Mouse (Mus musculus) testis, adult 2 months (tissue): Measurements from ENCODE around the gene 1700029H14Rik. TPM values are rescaled to one million over a fixed set of nuclear protein-coding genes. Genes with fewer than 3 reads are reported as not detected.

Experiments used
- H3K27ac ChIP-seq: fragments of 200-500 bp; 2 replicates; pipeline ENCODE4 v1.5.1; 2012; ENCODE audit warnings: low read depth, low read length; ENCODE audit not compliant: control insufficient read depth, insufficient read depth
- H3K27me3 ChIP-seq: fragments of 200-500 bp; 2 replicates; pipeline ENCODE4 v1.6.1; 2012; ENCODE audit warnings: mild to moderate bottlenecking, low read length, moderate library complexity; ENCODE audit not compliant: control insufficient read depth, insufficient read depth
- H3K36me3 ChIP-seq: fragments of 200-500 bp; 2 replicates; pipeline ENCODE4 v1.6.1; 2012; ENCODE audit warnings: mild to moderate bottlenecking, low read length; ENCODE audit not compliant: control insufficient read depth, insufficient read depth
- H3K4me1 ChIP-seq: fragments of 200-500 bp; 2 replicates; pipeline ENCODE4 v1.6.1; 2012; ENCODE audit warnings: low read length; ENCODE audit not compliant: control insufficient read depth, insufficient read depth
- H3K4me3 ChIP-seq: fragments of 200-500 bp; 2 replicates; pipeline ENCODE4 v1.5.1; 2012; ENCODE audit warnings: low read depth, mild to moderate bottlenecking, low read length, moderate library complexity, mixed read lengths; ENCODE audit not compliant: control insufficient read depth
- CTCF ChIP-seq: fragments of 200-500 bp; IDR thresholded peaks from 2 replicates; pipeline ENCODE4 v1.5.1; 2012; ENCODE audit warnings: low read depth, mild to moderate bottlenecking, inconsistent platforms, low read length, moderate library complexity; ENCODE audit not compliant: control insufficient read depth, insufficient read depth, insufficient replicate concordance
- POLR2A ChIP-seq: fragments of 200-500 bp; IDR thresholded peaks from 2 replicates; pipeline ENCODE4 v1.6.1; 2012; ENCODE audit warnings: low read depth, mild to moderate bottlenecking, inconsistent platforms, low read length, moderate library complexity; ENCODE audit not compliant: control insufficient read depth
- polyA plus RNA-seq: library from polyadenylated mRNA; depleted of rRNA; stranded (reverse); fragments of >200 nt; gene quantifications from 2 replicates; pipeline ENCODE4 v1.2.3, GENCODE M21; 2012

1700029H14Rik gene
- polyA plus RNA-seq, 1 experiment = 536 TPM

DNA sequence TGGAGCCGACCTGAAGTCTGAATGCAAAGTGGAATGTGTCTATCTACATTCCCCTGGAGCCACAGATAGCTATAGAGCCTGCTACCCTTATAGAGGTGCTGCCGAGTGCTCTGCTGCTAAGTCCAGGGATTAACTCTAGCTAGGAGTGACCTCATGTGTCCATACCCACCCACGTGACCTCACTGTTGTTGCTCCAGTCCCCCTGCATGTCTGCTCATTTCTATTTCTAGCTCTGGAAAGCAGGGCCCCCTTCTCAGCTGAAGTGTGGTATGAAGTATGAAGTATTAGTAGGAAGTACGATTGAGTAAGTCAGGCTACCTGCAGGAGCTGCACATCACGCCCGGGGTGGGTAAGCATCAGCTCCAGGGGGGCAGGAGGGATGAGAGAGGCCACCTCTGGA lies 35.5 kb upstream of the 1700029H14Rik start:
- no peak overlapping the region for H3K27ac ChIP-seq

DNA sequence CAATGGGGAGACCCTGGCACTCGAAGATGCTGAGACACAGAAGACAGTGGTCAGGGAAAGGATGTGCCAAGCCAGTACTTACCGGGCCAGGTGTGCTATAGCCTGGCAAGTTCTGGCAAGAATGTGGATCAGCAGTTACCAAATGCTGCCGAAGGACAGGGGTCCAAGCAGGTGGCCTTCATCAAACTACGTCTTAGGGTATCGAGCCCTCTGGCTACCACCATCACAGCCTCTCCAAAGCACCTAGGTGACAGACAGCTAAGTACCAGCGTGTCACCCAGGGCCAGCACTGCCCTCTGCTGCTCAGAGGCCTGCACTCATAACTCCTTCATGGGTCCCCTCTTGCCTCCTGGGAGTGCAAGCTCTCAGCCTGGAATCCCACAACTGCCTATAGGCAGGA lies 33.6 kb upstream of the 1700029H14Rik start:
- Histone ChIP-seq H3K27ac (no peak overlapping the region), H3K4me1 (no peaks in the 10 kb centered on the region), H3K36me3 (no peaks in the 10 kb centered on the region), H3K4me3 (no peak overlapping the region), H3K27me3 (no peaks in the 10 kb centered on the region)
- TF ChIP-seq POLR2A = no peak
- no peak for TF ChIP-seq CTCF

More for the DNA sequence above, 35.5 kb upstream of the 1700029H14Rik start:
- Histone ChIP-seq H3K27me3 (no peaks in the 10 kb centered on the region), H3K4me3 (no peak overlapping the region), H3K36me3 (no peaks in the 10 kb centered on the region), H3K4me1 (no peaks in the 10 kb centered on the region)
- no peak for TF ChIP-seq CTCF
- TF ChIP-seq POLR2A = no peak

DNA sequence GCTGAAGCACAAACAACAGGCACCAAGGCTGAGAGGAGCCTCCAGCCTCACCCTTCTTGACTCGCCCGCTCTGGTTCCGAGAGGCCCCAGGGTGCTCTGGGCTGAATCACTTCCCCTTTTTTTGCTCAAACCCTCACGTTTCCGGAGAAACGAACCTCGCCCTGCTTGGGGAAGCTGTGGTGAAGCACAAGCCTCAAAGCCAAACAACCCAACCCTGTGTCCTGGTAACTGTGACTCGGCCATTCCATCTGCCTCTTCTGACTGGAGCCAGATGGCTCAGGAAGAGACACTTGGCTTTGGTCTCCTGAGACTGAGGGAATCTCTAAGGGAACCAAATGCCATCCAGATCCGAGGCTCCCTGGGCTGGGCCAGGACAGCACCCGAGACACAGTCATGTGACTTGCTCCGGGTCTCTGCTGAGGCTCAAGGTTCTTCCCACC lies 32.6 kb upstream of the 1700029H14Rik start:
- Histone ChIP-seq H3K27me3 (no peaks in the 10 kb centered on the region), H3K36me3 (no peaks in the 10 kb centered on the region), H3K4me1 (no peaks in the 10 kb centered on the region), H3K27ac (no peak overlapping the region), H3K4me3 (no peak overlapping the region)
- TF ChIP-seq CTCF (no peak), POLR2A (no peak)

DNA sequence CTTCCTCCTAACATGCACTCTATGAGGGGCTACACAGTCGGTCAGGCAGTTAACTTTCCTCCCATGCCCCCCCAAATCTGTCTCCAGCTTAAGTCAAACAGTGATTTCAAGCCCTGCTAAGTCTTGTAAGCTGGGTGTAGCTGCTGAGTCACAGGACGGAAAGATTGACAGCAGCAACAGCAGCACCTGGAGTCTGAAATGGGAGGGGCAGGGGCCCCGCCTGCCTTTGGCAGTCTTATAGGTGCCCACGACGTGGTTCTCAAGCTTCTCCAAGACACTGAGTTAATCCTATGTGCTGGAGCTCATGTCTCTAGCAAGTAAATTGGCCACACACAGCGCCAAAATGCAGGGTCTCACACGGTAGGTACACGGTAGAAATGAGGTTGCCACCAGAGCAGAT lies 31.1 kb upstream of the 1700029H14Rik start:
- H3K4me1 ChIP-seq = no peaks in the 10 kb centered on the region
- H3K27me3 ChIP-seq = no peaks in the 10 kb centered on the region
- TF ChIP-seq CTCF (no peak), POLR2A (no peak)
- no peak overlapping the region for H3K27ac ChIP-seq
- H3K4me3 ChIP-seq = no peak overlapping the region
- no peaks in the 10 kb centered on the region for H3K36me3 ChIP-seq

DNA sequence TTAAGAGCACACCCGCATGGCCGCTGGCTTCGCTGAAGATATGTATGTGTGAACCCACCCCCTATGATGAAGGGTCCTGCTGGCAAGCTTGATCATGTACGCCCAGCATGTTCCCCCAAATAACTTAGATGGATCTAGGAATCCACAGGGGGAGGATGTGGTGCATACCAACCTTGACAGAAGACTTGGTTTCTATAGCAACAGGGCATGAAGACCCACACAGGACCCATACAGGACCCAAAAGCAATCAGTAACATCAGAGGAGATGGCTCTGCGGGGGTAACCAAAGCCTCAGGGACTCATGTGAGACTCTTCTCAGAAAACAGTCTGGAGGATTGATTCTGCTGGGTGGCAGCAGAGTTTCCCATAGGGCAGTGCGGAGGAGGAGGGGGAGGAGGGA lies 29.0 kb upstream of the 1700029H14Rik start:
- no peaks in the 10 kb centered on the region for H3K36me3 ChIP-seq
- no peak overlapping the region for H3K4me3 ChIP-seq
- H3K4me1 ChIP-seq = no peaks in the 10 kb centered on the region
- TF ChIP-seq POLR2A = no peak
- TF ChIP-seq CTCF = no peak
- H3K27me3 ChIP-seq = no peaks in the 10 kb centered on the region
- no peak overlapping the region for H3K27ac ChIP-seq

DNA sequence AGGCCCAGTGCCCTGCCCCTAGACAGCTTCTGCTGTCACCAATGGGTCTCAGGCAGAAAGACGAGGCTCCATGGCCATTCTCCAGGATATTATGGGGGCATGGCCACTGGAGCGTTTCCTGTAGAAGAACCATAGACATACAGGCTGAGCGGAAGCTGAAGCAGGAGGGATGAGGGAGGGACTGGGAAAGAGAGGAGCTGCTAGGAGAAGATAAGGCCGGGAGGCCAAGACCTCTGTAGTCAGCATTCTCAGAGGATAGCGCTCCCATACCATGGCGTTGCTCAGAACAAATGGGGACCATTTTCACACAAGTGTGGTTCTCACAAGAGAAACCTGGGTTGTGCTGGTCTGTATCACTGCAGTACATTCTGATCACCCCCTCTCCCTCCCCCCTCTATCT lies 26.8 kb upstream of the 1700029H14Rik start:
- TF ChIP-seq CTCF = no peak
- TF ChIP-seq POLR2A = no peak
- no peak overlapping the region for H3K4me3 ChIP-seq
- no peak overlapping the region for H3K27ac ChIP-seq
- no peaks in the 10 kb centered on the region for H3K36me3 ChIP-seq
- H3K27me3 ChIP-seq = no peaks in the 10 kb centered on the region
- no peaks in the 10 kb centered on the region; the same call in 1 of the 2 replicates for H3K4me1 ChIP-seq

DNA sequence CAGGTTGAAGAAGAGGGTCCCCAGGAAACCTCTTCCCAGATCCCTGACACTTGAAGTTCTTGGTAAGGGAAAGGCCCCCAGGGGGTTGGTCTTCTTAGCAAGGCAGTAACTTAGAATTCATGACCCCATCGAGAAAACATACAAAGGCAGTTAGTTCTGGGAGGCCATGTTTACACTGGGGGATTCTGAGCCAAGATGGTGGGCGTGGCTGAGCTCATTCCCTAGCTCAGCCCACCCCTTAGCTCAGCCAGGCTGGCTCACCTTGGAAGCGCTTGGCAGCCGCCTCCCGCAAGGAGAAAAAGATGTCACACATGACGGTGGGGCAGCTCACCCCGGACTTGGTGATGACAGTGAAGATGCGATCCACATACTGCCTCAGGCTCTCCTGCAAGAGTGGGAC lies 22.4 kb upstream of the 1700029H14Rik start:
- Histone ChIP-seq H3K4me1 (no peaks in the 10 kb centered on the region; the same call in 1 of the 2 replicates), H3K27ac (no peak overlapping the region), H3K36me3 (peaks cover 2% of the 10 kb centered on the region), H3K27me3 (no peaks in the 10 kb centered on the region), H3K4me3 (peak overlapping the region; percentile 79)
- TF ChIP-seq CTCF = no peak
- no peak for TF ChIP-seq POLR2A

DNA sequence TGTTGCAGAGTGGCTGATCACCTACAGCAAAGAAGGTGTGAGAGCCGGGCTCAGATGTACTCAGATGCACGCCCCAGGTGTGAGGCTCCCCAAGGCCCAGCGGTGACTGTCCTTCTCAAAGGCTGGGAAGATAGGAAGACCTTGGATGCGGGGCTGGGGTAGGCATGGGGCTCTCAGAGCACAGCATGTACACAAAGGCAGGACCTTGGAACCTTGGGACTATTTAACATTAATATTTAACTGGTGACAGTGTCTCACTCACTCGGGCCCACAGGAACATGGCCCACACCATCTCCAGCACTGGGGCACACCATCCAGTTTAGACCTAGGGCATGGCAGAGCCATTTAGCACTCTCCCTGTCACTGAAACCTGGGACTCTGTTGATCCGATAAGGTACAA lies 15.6 kb upstream of the 1700029H14Rik start:
- H3K27ac ChIP-seq = no peak overlapping the region
- H3K4me3 ChIP-seq = no peak overlapping the region
- no peak for TF ChIP-seq CTCF
- TF ChIP-seq POLR2A = no peak
- H3K4me1 ChIP-seq = no peaks in the 10 kb centered on the region
- H3K36me3 ChIP-seq = no peaks in the 10 kb centered on the region; the same call in 1 of the 2 replicates
- H3K27me3 ChIP-seq = no peaks in the 10 kb centered on the region
